Mouse (Mus musculus): Measurements from ENCODE around the gene Fam160a1. TPM values are rescaled to one million over a fixed set of nuclear protein-coding genes. Genes with fewer than 3 reads are reported as not detected.

Fam160a1 gene
- polyA plus RNA-seq, 1 experiment, result 6.5 TPM

DNA sequence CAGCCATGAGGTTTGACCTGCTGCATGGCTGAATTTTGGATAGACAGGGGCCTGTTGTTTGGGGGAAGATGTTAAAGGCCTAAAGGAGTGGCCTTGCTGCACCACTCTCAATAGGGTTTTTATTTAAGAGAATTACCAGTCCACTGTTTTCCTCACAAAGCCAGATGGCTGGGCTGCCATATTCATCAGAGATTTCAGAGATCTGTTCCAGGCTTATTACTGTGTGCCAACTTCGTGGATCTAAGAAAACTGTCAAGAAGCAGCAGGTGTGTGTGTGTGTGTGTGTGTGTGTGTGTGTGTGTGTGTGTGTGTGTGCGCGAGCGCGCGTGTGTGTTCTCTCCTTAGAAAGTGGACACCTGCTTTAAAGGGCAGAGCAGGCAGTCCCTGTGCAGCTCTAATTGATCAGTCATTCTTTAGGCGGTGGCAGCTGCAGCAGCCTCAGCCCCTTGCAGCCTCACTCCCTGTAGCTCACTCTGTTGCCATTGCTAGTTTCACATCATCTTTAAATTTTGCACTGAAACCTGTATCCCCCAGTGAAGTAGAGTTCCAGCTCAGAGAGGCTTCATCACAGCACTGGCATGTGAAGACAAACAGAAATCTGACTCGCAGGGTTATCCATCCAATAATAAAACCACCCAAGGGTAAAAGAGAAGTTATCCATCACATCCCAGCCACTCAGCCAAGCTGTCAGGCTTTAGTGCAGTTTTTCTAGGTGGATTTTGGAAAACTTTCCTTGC, 182.5 kb downstream of the Fam160a1 start:
- no peak for DNase-seq (ENCODE audit: low spot score)

DNA sequence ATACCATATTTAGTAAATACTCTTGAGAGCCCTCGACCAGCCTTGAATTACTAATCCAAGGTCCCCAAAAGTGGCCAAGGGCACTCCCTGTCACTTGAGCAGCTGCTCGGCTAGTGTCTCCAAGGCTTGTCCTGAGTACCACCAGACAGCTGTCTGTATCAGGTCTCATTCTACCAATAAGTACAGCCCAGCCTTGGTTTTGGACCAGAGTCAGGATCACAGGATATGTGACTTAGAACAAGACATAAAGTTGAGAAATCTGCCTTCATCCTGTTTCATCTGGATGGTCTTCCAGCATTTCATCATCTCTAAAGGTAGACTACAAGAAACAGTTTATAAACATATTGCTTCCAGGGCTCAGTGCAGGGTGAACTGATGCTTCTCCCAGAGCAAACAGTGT, 183.4 kb downstream of the Fam160a1 start:
- DNase-seq (ENCODE audit: low spot score), result no peak

DNA sequence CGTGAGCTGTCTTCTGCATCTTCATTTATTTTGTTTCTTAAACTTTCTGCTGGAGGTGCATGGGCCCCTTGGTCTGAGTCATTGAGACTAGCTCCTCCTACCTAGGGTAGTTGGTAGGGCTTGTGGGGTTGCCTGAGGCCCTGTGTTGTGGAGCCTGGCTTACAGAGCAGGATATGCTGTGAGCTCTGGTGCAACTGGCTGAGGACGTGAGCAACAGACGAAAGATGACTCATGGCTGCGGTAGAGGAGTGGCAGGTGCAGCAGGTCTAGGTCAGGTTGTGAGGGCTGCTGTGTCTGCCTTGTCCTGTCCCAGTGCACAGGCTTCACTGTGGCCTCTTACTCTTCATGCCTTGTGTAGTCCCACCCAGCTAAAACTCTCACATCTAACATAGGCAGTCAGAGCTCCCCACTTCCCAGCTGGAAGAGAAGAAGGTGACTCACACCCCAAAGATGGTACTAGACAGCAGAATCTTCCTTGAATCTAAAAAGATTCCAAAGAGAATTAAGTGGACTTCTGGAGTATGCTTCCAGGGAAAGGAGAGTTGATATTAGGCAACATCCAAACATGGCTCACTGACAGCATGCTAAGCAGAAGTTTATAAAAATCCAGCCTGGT, 187.1 kb downstream of the Fam160a1 start:
- no peak for DNase-seq (ENCODE audit: low spot score)

DNA sequence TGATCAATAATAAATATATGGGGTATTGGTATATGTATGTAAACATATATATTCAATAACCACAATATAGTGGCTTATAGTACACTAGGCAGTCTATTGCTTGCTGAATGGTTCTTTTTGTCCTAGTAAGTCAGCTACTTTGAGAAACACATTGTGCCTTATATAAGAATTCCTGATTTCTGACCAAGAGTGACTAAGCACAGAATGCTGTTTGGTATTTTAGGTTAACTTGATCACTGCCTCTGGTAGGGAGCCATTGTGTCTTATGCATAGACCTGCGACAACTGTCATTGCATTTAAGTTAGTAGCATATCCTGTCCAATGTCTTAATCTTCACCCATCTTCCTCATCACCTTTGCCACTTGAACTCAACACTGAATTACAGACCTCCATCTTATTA, 197.3 kb downstream of the Fam160a1 start:
- DNase-seq (ENCODE audit: low spot score), result no peak

DNA sequence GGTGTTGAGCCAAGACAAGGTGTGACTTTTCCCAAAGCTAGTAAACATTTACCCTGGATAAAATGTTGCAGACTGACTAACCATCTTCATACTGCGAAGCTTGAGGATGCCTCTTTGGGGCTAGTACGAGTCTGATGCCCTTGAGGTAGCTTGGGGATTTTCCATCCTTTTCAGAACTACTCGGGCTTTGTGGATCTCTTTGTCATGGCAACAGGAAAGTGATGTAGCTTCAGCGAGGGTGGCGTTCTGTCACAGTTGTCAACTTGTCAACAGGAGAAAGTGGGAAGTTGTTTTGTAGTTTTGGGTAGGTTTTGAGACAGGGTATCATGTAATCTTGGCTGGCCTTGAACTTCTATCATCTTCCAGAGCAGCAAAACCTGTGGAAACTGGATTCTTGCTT, 197.7 kb downstream of the Fam160a1 start:
- DNase-seq (ENCODE audit: low spot score), result no peak

DNA sequence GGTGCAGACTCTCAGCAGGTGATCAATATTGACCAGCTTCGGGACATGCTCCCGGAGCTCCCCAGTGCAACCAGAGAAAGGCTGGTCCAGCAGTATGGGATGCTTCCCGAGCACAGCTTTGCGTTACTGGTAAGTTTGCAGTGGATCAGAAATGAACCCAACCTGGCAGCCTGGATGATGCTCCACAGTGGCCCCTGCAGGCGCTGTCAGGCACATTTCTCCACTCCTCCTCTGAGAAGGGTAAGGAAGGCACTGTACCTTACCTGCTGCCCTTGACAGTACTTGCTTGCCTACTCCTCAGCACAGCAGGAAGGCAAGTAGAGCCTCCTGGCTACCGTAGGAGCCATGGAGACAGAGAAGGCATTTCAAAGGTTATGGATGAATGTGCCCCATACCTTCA, 198.2 kb downstream of the Fam160a1 start:
- no peak for DNase-seq (ENCODE audit: low spot score)

DNA sequence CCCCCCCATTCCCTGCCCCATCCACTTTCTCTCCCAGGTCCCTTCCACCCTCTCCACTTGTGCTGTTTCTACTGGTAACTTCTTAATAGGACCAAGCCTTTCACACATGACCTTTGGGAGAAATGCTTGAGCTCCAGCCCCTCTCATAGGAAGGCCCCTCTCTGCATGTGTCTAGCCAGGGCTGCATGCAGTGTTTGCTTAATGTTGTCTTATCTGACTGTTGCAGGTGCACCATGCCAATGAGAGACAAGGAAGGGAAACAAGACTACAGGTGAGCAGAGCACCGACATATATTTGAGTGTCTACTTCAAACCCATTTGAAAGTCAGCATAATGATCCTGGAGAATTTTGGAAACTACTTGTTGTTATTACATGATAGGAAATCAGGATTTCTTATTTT, 200.7 kb downstream of the Fam160a1 start:
- no peak for DNase-seq (ENCODE audit: low spot score)

Other genes with a start within 250 kb of the Fam160a1 start
- 7.9 and 8.8 TPM in 2 replicates for gene Gatb, start 243.2 kb downstream of the Fam160a1 start, polyA plus RNA-seq (2012; rRNA removed)
- 1.7 and 1.9 TPM in 2 replicates for gene Glt28d2, start 70.2 kb upstream of the Fam160a1 start, polyA plus RNA-seq (2012; rRNA removed)
- 1.5 and 2.0 TPM in 2 replicates for gene Gm37240, start 70.2 kb upstream of the Fam160a1 start, polyA plus RNA-seq (2012; rRNA removed)
- 103 and 113 TPM in 2 replicates for gene Sh3d19, start 153.8 kb upstream of the Fam160a1 start, polyA plus RNA-seq (2012; rRNA removed)
- gene Prss48, start 185.2 kb upstream of the Fam160a1 start, polyA plus RNA-seq (2012; rRNA removed), result not detected in 2 replicates

Data from urinary bladder, adult 2 months (tissue).